Mouse (Mus musculus): Measurements from ENCODE around the gene Slc25a43. TPM values are rescaled to one million over a fixed set of nuclear protein-coding genes. Genes with fewer than 3 reads are reported as not detected.

The Slc25a43 gene
- polyA plus RNA-seq (2015; fragmentation: Nextera tagmentation; extraction: Ambion mirVana): 1.7 and 2.1 TPM in 2 replicates

DNA sequence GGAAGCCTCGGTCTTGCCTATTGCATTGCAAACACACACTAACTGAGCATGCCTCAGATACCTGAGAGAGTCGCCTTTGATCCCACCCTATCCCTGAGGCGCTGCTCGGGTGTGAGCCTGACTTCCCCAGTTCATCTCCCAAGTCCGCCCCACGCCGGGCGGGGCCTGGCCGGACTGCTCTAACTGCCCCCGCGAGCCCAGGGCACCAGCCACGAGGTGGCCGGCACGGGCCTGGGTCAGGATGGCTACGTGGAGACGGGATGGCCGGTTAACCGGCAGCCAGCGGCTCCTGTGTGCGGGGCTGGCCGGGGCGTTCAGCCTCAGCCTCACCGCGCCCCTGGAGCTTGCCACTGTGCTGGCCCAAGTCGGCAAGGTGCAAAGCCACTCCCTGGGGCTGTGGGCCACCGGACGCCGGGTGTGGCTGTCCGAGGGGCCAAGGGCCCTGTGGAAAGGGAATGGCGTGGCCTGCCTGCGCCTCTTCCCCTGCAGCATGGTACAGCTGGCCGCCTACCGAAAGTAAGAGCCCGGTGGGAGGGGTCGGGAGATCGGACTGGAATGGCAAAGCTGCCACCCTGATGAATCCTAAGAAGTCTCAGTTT, at the start of gene Slc25a43:
Slc25a43 (plus strand) TSS at position 157 of the 599 bp plus-strand sequence.
- WGBS: 23% methylated on average over 36 of the region's 36 CpGs
- Histone ChIP-seq H3K4me1 (no peaks in the 10 kb centered on the region), H3K9me3 (no peaks in the 10 kb centered on the region), H3K36me3 (no peaks in the 10 kb centered on the region), H3K27me3 (no peaks in the 10 kb centered on the region), H3K27ac (no peak within 1 kb of the TSS), H3K4me3 (peak within 1 kb of the TSS; percentile 46), H3K4me2 (peak within 1 kb of the TSS; percentile 77), H3K9ac (peak within 1 kb of the TSS; percentile 74)
- ATAC-seq (ENCODE audit: insufficient number of reproducible peaks, insufficient read depth, low FRiP score, low TSS enrichment, low read depth): no peak

DNA sequence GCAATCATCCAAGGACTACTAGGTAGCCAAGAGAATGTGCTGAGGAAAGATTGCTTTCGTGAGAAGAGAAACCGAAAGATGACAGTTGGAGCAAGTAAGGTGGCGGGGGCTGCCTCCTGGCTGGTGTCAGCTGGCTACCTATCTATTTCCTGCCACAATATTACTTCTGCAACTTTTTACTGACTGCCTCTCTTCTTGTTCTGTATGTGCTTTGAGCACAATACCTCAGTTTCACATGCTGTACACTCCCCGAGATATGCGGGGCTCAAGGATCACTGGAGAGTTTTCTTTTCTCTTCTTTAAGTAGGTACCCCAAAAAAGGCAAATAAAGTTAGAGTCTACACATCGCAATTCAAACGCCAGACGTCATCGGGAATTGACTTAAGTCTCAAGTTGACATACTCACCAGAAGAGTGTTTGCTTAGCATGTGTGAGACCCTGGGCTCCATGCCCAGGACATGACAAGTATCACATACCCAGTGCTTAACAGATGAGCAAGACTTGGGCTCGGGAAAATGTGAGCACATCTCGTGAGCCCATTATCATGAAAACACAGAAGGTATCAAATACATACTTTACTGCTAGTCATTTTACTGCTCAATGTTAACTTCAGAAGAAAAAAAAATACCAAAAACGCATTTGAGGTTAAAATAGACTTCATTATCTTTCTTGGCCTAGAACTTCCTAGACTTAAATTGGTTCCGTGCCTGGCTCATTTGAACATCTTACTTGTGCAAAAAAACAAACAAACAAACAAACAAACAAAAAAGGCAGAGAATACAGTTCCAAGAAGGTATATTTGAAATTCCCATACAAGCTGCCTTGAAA, 3.1 kb upstream of the Slc25a43 start:
- 86% methylated on average over 13 of the region's 13 CpGs for WGBS
- H3K9ac ChIP-seq: no peak overlapping the region
- ATAC-seq (ENCODE audit: insufficient number of reproducible peaks, insufficient read depth, low FRiP score, low TSS enrichment, low read depth): no peak

GRCm38 (mm10) chrX:36741278-36741677, 2.2 kb upstream of the Slc25a43 start:
- no peaks in the 10 kb centered on the region for H3K9me3 ChIP-seq
- H3K36me3 ChIP-seq: no peaks in the 10 kb centered on the region
- 41% methylated on average over 6 of the region's 6 CpGs for WGBS
- H3K4me1 ChIP-seq: no peaks in the 10 kb centered on the region
- no peak overlapping the region for H3K4me2 ChIP-seq
- no peak for ATAC-seq (ENCODE audit: insufficient number of reproducible peaks, insufficient read depth, low FRiP score, low TSS enrichment, low read depth)
- no peak overlapping the region for H3K27ac ChIP-seq
- no peak overlapping the region for H3K4me3 ChIP-seq
- H3K27me3 ChIP-seq: no peaks in the 10 kb centered on the region
- H3K9ac ChIP-seq: no peak overlapping the region

More for the DNA sequence above, 3.1 kb upstream of the Slc25a43 start:
- H3K4me1 ChIP-seq: no peaks in the 10 kb centered on the region
- no peaks in the 10 kb centered on the region for H3K27me3 ChIP-seq
- no peak overlapping the region for H3K4me2 ChIP-seq
- H3K36me3 ChIP-seq: no peaks in the 10 kb centered on the region
- no peak overlapping the region for H3K27ac ChIP-seq
- no peak overlapping the region for H3K4me3 ChIP-seq
- H3K9me3 ChIP-seq: no peaks in the 10 kb centered on the region

DNA sequence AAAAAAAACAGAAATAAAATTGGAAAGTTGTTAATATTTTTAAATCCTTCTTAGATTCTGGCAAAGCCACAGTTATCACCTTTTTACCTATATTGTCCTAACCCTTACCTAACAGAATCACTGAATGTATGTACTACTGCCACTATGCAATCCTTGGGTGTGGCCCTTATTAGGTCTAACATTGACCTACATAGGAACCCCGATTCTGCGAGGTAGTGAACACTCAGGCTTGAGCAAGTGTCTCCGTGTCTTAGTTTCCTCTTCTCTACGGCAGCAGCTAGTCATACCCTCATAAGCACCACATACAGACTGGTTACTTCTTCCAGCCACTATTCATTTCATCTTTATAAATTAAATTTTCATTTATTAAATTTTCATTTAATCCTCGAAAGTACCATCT, 715 bp upstream of the Slc25a43 start:
- 88% methylated on average over 5 of the region's 5 CpGs for WGBS

GRCm38 (mm10) chrX:36744735-36745134, 1.3 kb downstream of the Slc25a43 start:
- Histone ChIP-seq H3K27me3 (no peaks in the 10 kb centered on the region), H3K9me3 (no peaks in the 10 kb centered on the region), H3K4me1 (no peaks in the 10 kb centered on the region), H3K4me3 (no peak overlapping the region), H3K36me3 (no peaks in the 10 kb centered on the region), H3K4me2 (no peak overlapping the region), H3K27ac (no peak overlapping the region), H3K9ac (no peak overlapping the region)
- ATAC-seq (ENCODE audit: insufficient number of reproducible peaks, insufficient read depth, low FRiP score, low TSS enrichment, low read depth): no peak
- WGBS: 72% methylated on average over 7 of the region's 7 CpGs

More for the DNA sequence above, 715 bp upstream of the Slc25a43 start:
- no peak overlapping the region for H3K9ac ChIP-seq
- H3K27ac ChIP-seq: no peak overlapping the region
- no peaks in the 10 kb centered on the region for H3K4me1 ChIP-seq
- H3K36me3 ChIP-seq: no peaks in the 10 kb centered on the region
- H3K27me3 ChIP-seq: no peaks in the 10 kb centered on the region
- no peak for ATAC-seq (ENCODE audit: insufficient number of reproducible peaks, insufficient read depth, low FRiP score, low TSS enrichment, low read depth)
- no peaks in the 10 kb centered on the region for H3K9me3 ChIP-seq
- H3K4me2 ChIP-seq: no peak overlapping the region
- H3K4me3 ChIP-seq: no peak overlapping the region

GRCm38 (mm10) chrX:36745333-36745732, 1.9 kb downstream of the Slc25a43 start:
- no peaks in the 10 kb centered on the region for H3K27me3 ChIP-seq
- no peaks in the 10 kb centered on the region for H3K36me3 ChIP-seq
- no peak overlapping the region for H3K27ac ChIP-seq
- no peak overlapping the region for H3K9ac ChIP-seq
- no peaks in the 10 kb centered on the region for H3K4me1 ChIP-seq
- WGBS: 86% methylated on average over 7 of the region's 7 CpGs
- no peak overlapping the region for H3K4me2 ChIP-seq
- no peak overlapping the region for H3K4me3 ChIP-seq
- H3K9me3 ChIP-seq: no peaks in the 10 kb centered on the region
- no peak for ATAC-seq (ENCODE audit: insufficient number of reproducible peaks, insufficient read depth, low FRiP score, low TSS enrichment, low read depth)

- Histone ChIP-seq H3K27me3 (no peaks in the 10 kb centered on the region), H3K4me2 (no peak overlapping the region), H3K36me3 (no peaks in the 10 kb centered on the region), H3K4me3 (no peak overlapping the region), H3K9me3 (no peaks in the 10 kb centered on the region), H3K9ac (no peak overlapping the region), H3K4me1 (no peaks in the 10 kb centered on the region), H3K27ac (no peak overlapping the region)
- no peak for ATAC-seq (ENCODE audit: insufficient number of reproducible peaks, insufficient read depth, low FRiP score, low TSS enrichment, low read depth)
- 62% methylated on average over 8 of the region's 8 CpGs for WGBS
Measured at GRCm38 (mm10) chrX:36746789-36747188, 3.3 kb downstream of the Slc25a43 start.

GRCm38 (mm10) chrX:36748573-36748972, 5.1 kb downstream of the Slc25a43 start:
- H3K9ac ChIP-seq: no peak overlapping the region
- no peak overlapping the region for H3K4me3 ChIP-seq
- 60% methylated on average over 3 of the region's 3 CpGs for WGBS
- H3K9me3 ChIP-seq: no peaks in the 10 kb centered on the region
- H3K27me3 ChIP-seq: no peaks in the 10 kb centered on the region
- H3K4me1 ChIP-seq: no peaks in the 10 kb centered on the region
- H3K27ac ChIP-seq: no peak overlapping the region
- no peak overlapping the region for H3K4me2 ChIP-seq
- no peak for ATAC-seq (ENCODE audit: insufficient number of reproducible peaks, insufficient read depth, low FRiP score, low TSS enrichment, low read depth)
- H3K36me3 ChIP-seq: no peaks in the 10 kb centered on the region

DNA sequence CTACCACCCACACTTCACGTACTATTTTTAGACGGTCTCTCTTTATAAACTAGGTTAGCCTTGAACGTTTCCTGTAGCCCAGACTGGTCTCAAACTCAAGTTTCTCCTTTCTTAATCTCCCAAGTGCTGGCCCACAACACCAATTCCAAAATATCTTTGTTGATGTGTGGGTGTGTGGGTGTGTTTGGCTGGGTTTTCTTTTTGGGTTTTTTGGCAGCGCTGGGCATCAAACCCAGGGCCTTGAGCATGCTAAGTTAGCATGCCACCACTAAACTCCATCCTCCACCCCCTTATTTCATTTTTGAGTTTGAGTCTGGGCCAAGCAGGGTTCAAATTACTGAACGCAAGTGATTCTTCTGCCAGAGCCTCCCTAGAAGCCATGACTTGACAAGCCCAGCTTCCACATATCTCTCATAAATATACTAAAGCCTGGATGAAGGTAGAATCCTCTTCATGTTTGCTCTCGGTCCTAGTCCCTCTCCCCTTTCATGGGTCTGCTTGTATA, 5.9 kb downstream of the Slc25a43 start:
- H3K27me3 ChIP-seq: no peaks in the 10 kb centered on the region
- no peaks in the 10 kb centered on the region for H3K9me3 ChIP-seq
- ATAC-seq (ENCODE audit: insufficient number of reproducible peaks, insufficient read depth, low FRiP score, low TSS enrichment, low read depth): no peak
- H3K4me3 ChIP-seq: no peak overlapping the region
- H3K9ac ChIP-seq: no peak overlapping the region
- H3K4me2 ChIP-seq: no peak overlapping the region
- H3K4me1 ChIP-seq: no peaks in the 10 kb centered on the region
- no peak overlapping the region for H3K27ac ChIP-seq
- no peaks in the 10 kb centered on the region for H3K36me3 ChIP-seq
- 67% methylated on average over 6 of the region's 6 CpGs for WGBS

DNA sequence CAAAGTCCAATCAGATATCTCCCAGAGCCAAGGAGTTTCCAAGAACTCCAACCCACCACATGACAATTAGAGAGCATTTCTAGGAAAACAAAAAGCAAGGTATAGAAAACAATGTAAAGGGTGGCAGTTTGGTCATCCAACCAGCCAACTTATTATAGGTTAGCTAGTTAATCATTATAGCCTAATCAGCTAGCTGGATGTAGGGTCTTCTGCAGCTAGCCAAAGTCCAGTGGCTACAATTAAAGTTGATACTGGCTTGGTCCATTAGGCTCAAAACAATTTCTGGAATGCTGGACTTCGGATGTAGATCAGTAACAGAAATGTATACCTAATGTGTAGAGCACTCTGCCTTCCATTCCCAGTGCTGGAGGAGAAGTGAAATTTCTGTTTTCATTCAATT, 7.1 kb downstream of the Slc25a43 start:
- H3K9me3 ChIP-seq: no peaks in the 10 kb centered on the region
- no peaks in the 10 kb centered on the region for H3K36me3 ChIP-seq
- ATAC-seq (ENCODE audit: insufficient number of reproducible peaks, insufficient read depth, low FRiP score, low TSS enrichment, low read depth): no peak
- no peaks in the 10 kb centered on the region for H3K27me3 ChIP-seq
- H3K4me2 ChIP-seq: no peak overlapping the region
- WGBS: 59% methylated on average over 1 of the region's 1 CpGs
- no peak overlapping the region for H3K4me3 ChIP-seq
- H3K27ac ChIP-seq: no peak overlapping the region
- H3K9ac ChIP-seq: no peak overlapping the region
- no peaks in the 10 kb centered on the region for H3K4me1 ChIP-seq

DNA sequence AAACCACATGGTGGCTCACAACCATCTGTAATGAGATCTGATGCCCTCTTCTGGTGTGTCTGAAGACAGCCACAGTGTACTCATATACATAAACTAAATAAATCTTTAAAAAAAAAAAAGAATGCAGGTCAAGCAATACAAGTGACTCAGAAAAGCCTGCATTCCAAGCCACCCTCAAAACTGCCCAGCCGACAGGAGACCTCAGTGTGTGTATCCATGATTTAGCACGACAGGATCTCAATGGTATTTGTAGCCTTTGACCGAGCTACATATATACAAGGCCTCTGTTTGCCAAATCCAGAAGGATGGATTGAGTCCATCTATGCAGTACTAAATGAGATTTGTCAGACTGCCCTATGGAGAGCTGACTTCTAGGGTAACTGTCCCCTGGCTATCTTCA, 9.1 kb downstream of the Slc25a43 start:
- no peak overlapping the region for H3K9ac ChIP-seq
- no peaks in the 10 kb centered on the region for H3K9me3 ChIP-seq
- H3K27ac ChIP-seq: no peak overlapping the region
- 89% methylated on average over 3 of the region's 3 CpGs for WGBS
- ATAC-seq (ENCODE audit: insufficient number of reproducible peaks, insufficient read depth, low FRiP score, low TSS enrichment, low read depth): no peak
- H3K36me3 ChIP-seq: no peaks in the 10 kb centered on the region
- no peaks in the 10 kb centered on the region for H3K4me1 ChIP-seq
- H3K4me2 ChIP-seq: no peak overlapping the region
- no peaks in the 10 kb centered on the region for H3K27me3 ChIP-seq
- H3K4me3 ChIP-seq: no peak overlapping the region

All from embryonic facial prominence, embryonic 13.5 days (tissue).